Mouse (Mus musculus) ovary, postnatal 10 days (tissue): ENCODE results near the gene Maml2.
"Not testable (repeated sequence)": the region's sequence is repeated elsewhere in the genome, so short reads cannot be mapped to it uniquely, and the experiment has no call there.

Experiments
- DNase-seq: peaks from one replicate; pipeline ENCODE4 v3.0.0; 2022; ENCODE audit warnings: low spot score

Gene Maml2

DNA sequence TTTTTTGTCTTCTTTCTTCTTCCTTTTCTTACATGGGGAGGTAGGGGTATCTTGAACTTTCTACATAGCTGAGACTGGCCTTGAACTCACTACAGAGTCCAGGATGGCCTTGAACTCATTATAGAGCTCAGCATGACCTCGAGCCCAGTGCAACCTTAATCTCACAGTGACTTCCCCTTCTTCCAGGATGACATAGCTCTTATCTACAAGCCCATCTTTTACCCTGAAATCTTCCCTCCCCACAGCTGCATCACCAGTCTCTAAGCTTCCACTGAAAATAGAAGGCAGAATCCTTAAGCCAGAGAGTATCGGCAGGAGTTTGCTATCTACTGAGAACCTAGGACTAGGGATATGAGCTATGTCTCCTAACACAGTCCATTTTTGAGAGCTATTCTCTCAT lies 375.5 kb downstream of the Maml2 start:
- no peak for DNase-seq

DNA sequence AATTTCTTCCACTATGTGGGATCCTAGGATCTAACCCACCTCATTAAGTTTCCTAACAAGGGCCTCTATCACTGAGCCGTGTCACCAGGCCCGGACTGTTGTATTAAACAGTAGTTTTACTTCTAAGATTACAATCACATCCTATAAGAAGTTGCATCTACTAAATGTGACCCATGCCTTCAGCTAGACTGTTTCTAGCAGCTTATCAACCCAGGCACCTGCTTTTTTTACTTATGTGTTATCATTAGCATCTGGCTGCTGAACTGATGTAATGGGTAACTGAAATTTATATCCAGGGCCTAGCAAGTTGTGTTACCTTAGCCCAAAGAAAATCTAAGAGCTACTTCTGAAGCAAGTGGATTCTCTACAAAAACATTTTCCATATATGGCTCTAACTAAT lies 380.3 kb downstream of the Maml2 start:
- no peak for DNase-seq

DNA sequence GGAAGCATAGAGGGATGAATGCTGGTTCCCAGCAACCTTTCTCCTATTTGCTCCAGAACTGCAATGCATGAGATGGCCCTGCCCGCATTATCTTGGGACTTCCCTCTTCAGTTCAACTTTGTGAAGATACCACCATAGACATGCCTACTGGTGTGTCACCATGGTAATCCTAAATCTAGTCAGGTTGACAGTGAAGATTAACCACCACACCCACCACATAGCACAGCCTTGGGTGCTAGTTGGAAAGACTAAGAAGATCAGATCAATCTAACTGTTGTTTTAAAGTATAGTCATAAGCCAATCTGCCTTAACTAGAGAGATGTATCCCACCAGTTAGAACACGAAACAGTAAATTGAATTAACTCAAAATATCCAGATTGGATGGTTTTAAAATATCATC lies 381.9 kb downstream of the Maml2 start:
- DNase-seq: no peak

DNA sequence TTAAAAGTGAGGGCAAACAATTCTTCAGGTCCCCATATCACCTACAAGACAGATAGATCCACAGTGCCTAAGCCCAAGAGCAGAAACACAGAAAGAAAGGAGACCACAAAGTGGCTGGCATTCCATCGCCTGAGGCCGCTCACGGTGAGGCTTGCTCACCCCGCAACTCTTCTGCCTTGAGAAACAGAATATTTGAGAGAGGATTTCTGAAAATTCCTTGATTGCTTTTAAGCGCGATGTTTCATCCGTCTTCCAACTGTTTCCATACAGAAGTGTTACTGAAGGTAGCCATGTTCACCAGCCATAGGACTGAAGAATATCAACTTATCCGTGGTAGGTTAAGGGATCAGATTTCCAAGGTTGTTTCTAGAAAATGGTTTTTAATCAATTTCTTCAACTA lies 383.4 kb downstream of the Maml2 start:
- no peak for DNase-seq

DNA sequence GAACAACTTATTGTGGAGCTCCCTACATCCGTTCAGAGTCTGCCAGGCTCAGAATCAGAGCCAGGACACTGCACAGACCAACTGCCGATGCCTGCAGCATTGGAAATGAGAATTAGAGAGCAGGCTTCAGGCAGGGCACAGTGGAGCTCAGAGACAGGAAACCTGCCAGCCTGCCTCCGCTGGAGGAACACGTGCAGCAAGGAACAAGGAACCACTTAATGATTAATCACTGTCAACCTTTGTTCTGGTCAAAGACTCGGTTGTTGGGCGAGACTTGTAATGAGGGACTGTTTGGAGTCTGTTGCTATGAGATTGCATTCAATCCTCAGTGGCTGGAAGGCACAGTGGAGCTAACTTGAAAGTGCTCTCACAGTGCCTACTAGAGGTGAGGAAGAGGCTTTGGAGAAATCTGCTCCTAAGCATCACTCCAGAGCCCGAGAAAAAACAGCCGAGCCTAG lies 383.9 kb downstream of the Maml2 start:
- DNase-seq: no peak

DNA sequence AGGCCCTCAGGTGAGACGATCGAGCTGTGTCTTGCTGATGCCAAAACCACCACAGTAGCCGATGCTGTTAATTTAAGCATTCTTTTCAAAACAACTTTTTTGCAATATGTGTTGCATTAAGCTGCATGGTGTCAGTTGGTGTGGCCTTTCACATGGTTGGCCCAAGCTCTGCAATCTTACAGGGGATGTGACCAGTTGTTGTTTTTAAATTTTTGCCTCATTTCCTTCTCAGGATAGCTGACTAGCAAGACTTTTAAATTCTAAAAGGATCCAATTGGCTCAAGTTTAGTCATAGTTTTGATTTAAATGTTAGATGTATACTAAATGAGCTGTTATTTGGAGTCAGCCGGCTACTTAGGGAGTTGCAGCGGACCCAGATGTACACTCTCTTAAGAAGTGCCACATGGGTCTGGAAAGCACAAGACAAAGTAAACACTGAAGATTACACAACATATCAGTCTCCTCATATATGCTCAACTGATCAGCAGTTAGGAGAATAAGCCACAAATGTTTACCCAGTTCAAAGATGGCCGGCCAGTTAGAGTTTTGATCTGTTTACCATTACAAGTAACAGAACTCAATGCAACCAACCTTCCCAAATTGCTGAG lies 386.7 kb downstream of the Maml2 start:
- no peak for DNase-seq

DNA sequence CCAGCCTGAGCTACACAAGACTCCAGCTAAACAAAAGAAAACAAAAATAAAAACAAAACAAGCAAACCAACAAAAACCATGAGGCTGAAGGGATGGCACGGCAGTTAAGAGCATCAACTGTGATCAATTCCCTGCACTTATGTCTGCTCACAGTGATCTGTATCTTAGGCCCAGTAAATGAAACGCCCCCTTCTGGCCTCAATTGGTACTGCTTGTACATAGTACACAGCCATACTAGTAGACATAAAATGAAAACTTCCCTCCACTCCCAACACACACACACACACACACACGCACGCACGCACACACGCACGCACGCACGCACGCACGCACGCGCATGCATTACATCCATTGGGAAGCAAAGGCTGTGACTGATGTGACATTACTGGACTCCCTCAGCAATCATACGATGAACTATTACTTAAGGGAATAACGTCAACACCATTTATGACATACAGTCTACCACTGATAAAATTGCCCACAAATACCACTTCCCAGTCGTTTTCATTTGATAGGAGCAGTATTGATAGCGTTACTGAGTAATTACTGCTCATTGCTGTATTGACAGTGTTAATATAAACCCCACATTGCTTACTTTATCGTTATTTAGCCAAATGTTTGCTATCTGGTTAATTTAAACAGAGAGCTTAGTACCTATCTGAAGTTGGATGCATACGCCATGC lies 389.4 kb downstream of the Maml2 start:
- no peak for DNase-seq

DNA sequence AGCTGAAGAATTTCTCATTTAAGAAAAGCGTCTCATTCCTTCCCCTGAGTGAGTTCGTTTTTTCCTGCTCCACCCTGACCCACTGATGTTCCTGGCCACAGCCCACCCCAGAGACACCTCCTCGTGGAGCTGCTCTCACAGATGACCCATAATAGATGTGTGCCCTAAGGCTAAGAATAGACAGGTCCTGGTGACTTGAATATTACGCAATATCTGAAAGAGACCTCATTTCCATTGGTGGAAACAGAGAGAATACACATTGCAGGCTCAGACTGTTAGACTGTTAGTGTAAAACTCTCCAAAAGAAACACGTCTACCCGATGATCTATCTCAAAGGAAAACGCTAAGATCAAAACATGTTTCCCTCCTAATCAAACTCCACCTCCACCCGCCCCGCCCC lies 391.2 kb downstream of the Maml2 start:
- DNase-seq: no peak

DNA sequence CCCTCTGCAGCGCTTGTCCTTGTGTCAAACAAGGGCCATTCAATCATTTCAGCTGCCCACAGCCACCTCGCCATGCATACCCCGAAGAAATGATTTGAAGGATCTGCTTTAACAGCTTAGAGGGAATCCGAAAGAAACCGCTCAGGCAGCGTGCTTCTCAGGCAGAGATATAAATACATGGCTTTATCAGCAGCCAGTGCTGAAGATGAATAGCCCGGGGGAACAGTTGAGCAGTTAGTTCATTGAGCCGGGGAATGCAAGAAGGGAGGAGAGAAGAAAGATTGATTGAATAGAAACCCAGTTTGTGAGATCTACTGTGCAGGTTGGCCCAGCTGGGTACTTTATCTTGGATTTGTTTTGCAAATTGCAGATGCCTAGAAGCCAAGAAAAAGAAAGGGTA lies 392.6 kb downstream of the Maml2 start:
- DNase-seq: no peak

DNA sequence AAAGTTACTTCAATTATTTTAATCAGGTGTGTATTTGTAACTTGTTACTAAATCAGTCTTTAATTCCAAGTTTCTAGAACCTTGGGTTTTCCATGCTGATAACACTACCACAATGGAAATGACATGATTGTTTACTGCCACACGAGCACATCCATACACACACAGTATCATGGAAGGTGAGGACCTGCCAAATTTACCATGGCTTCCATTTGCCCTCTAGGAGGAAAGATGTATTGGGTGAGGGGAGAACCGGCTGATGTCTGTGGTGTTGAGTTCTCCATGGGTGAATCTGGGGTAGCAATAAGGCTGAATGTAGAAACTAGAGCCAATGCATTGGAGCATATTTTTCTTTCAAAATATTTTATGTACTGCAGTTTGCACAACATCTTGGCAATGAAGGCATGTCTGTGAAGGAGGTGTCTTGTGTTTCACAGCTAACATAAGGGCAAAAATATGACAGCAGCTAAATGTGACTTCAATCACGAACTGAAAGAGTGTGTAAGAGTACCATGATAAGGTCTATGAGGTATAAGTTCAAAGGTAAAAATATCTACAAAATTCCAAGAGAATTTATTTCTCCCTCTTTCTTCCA lies 396.0 kb downstream of the Maml2 start:
- DNase-seq: no peak

DNA sequence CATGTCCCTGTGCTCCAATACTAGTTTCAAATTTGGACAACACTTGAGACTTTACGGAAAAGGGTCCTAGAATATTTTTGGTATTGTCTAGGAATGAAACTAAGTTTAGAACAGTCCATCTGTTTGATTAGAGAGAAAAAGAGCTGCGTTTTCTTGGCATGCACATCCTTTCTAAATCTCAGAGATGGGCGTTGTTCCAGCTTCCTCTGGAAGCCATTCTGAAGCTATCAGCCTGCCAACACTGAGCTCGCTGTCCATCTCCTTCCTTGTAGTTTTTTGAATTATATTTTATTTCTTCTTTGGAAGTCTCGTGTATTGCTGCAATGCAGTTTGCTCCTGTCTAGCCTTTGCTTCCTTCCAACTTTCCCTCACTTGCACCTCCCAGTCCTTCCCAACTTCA lies 396.5 kb downstream of the Maml2 start:
- no peak for DNase-seq

DNA sequence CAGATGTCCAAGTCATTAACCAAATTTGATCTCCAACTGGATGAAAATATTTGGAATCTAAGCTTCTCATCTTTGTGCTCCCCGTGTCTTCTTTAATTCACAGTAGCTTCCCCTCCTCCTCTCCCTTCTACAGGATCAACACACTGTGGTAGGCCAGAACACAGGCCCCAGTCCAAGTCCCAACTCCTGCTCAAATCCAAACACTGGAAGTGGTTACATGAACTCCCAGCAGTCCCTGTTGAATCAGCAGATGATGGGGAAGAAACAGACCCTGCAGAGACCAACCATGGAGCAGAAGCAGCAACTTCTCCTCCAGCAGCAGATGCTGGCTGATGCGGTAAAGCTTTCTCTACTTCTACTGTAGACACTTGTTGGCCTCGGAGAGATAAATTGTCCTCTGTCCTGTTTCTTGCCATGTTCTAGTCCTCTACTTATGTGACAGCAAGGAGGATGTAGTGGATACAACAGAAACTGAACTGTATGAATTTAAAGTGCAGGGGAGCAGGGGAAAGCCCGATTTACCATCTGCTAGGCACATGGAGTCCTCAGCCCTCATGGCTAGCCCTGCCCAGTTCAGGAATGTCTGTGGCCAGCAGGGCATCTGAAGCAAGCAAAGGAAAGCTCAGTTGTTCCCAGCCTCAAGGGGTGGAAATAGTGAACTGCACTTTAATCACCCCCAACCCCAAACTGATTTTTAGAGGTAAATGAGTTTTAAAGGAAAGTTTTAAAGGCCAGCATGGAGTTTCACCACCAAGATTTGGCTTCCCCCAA lies 399.5 kb downstream of the Maml2 start:
- DNase-seq: no peak

DNA sequence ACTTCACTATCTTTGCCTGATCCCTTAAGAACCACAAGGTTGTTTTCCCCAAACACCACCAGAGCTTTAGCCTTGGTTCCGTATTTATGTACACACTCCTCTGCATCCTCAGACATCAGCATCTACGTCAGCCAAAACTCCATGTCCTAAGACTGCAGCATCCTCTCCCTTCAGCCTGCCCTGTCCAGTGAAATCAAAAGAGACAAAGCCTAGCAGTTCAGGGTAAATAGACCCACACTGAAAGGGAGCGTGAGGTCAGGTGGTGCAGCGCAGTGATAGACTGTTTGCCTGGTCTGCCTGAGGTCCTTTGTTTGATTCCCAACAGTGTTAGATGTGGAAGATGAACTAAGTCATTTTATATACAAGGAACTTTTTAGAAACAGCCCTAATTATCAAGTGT lies 400.1 kb downstream of the Maml2 start:
- no peak for DNase-seq

DNA sequence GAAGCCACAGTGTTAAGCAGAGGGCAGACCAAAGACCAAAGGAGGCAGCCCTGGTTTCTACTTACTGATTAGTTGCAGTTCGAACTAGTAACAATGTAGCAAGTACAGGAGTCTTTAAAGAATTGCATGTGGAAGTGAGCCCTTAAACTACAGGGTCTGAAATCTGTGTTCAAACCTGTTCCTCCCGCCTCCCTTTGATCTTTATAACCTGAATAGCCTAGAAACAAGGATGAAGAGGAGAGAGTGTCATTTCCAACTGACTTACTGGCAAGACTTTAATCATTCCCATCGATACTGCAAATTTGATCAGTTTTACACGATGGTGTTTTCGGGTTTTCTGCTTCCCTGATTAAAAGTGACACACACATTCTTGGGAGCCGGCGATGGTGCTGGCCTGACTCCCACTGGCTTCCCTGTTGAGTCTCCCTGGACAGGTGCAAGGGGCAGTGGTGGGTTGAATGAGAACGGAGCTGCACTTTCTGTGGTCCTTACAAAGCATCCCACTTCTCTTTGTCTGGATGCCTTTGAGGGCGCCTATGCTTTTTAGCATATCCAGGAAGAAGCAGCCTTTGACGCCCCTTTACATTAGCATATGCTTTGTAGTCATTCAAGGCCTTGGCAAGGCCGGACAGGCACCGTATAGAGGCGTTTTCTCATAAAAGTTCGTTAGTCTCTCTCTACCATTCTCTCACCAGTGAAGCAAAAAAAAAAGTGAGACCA lies 401.5 kb downstream of the Maml2 start:
- no peak for DNase-seq

DNA sequence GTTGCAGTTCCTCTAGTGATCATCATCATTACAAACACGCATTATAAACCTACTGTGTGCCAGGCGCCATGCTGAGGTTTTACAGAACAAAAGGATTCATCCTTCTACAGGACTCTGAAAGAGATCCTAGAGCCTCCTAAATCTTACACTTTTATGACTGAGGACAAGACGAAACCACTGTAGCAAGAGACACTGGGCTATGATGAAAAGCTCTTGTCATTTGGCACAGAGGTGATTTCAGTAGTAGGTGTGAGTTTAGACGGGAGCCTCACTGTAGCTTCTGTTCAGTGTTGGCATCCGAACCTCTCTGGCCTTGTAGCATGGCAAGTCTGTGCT lies 402.0 kb downstream of the Maml2 start:
- DNase-seq: no peak

DNA sequence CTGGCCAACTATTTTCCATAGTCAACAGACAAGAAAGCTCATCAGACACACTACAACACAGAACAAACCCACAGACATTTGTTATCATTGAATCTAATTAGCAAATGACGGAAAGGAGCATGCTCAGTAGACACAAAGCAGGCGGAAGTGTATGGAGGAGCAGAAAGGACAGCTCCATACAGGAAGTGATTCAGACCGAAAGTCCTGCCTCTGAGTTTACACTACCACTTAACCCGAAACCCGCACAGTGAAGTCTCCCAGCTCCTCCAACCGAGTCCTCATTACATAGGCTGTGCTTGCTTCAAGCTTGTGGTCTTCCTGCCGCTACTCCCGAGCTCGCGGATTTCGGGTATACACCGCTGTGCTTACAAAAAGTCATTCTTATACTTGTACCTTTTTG lies 404.0 kb downstream of the Maml2 start:
- DNase-seq: no peak

DNA sequence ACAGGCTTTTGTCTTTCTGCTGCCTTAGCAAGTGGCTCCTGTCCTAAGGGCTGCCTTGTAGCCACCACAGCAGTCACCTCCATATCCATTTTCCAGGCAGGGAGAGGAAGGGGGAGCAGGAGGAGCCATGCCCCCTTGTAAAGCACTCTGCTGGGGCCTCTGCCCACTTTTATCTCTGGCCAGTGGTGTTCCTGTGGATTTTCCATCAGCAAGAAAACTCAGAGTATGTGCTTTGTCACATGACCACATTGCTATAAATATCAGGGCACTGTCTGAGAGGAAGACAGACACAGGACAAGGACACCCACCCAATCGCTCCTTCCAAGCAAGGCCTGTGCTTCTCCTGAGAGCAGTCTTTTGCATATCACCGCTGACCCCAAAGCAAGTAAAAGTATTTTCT lies 405.3 kb downstream of the Maml2 start:
- no peak for DNase-seq

DNA sequence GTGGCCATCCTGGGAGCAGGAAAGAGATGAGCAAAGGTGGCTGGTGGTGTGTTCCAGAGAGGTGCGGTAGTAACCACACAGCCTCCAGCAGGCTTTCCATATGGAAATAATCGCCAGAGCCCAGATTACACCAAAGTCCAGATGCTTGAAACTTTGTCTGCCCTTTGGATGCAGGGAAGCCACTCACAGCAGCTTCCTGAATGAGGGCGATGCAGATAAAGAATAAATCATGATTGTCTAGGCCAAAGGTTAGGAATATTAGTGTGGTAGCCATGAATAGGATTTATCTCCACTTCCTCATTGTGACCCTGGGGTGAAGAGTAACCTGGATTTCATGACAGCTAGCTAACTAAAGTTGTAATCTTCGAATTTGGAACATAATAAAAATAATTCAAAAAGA lies 407.2 kb downstream of the Maml2 start:
- DNase-seq: no peak

DNA sequence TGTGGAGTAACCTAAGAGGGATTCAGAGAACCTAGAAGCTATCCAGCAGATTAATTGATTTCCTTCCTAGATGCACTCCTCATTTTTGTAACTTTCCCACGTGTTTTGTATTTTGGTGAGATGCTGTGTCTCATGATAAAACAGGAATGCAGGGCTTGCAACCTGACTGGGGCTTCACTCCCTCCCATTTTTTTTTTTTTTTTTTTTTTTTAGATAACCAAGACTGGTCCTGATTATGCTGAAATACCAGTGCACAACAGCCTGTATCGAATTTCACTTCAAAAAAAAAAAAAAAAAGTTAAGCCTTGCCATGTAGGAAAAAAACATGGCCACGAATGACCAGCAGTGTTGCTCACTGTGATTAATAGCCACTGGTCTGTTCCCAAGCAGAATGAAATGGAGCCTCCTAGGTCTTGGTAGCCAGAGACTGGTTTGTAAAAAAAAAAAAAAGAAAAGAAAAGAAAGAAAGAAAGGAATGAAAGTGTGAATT lies 409.4 kb downstream of the Maml2 start:
- no peak for DNase-seq

DNA sequence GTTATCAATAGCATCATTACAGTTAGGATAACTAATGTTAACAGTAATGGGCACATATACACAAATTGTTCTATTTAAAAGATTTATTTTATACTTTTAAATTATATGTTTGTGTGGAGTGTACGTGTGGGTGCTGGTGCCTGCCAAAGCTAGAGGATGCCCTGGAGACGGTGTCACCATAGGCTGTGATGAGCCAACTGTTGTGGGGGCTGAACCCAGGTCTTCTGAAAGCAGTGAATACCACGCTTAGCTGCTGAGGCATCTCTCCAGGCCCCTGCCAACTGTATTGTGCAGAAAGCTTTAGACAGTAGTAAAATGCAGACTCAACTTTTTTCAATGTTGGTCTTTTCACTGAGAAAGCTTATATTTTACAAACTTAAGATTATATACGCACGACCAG lies 411.7 kb downstream of the Maml2 start:
- no peak for DNase-seq

DNA sequence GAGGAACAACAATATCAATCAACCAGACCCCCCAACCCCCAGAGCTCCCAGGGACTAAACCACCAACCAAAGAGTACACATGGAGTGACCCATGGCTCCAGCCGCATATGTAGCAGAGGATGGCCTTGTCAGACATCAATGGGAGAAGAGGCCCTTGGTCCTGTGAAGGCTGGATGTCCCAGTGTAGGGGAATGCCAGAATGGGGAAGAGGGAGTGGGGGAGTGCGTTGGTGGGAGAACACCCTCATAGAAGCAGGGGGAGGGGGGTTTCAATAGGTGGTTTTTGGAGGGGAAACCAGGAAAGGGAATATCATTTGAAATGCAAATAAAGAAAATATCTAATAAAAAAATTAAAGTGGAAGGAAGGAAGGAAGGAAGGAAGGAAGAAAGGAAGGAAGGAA lies 418.1 kb downstream of the Maml2 start:
- DNase-seq: not testable (repeated sequence)
